Mouse (Mus musculus): ENCODE results near the gene Hsd17b6. TPM values are rescaled to one million over a fixed set of nuclear protein-coding genes. Genes with fewer than 3 reads are reported as not detected.
A peak's percentile ranks its signal among the peaks of the same experiment; 100 is the strongest.
"Not testable (repeated sequence)": the region's sequence is repeated elsewhere in the genome, so short reads cannot be mapped to it uniquely, and the experiment has no call there.

Hsd17b6 gene
- not detected for total RNA-seq (2022)

- no peak for DNase-seq (ENCODE audit: low spot score in 2 of 2)
Measured at GRCm38 (mm10) chr10:128007446-128007845, at the start of gene Hsd17b6. Gene Hsd17b6, minus strand, starts transcription at chr10:128007611.

GRCm38 (mm10) chr10:128053001-128053400 is 45.6 kb upstream of the Hsd17b6 start:
- DNase-seq (ENCODE audit: low spot score in 2 of 2): no peak

DNA sequence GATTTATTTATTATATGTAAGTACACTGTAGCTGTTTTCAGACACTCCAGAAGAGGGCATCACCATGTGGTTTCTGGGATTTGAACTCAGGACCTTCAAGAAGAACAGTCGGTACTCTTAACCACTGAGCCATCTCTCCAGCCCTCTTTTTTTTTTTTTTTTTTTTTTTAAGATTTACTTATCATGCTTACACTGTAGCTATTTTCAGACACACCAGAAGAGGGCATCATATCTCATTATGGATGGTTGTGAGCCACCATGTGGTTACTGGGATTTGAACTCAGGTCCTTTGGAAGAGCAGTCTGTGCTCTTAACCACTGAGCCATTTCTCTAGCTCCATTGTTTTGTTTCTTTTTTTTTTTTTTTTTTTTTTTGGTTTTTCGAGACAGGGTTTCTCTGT is 44.7 kb upstream of the Hsd17b6 start:
- DNase-seq (ENCODE audit: low spot score in 2 of 2): not testable (repeated sequence)

- no peak for DNase-seq (ENCODE audit: low spot score in 2 of 2)
Measured at GRCm38 (mm10) chr10:128051589-128051988, 44.2 kb upstream of the Hsd17b6 start.

DNA sequence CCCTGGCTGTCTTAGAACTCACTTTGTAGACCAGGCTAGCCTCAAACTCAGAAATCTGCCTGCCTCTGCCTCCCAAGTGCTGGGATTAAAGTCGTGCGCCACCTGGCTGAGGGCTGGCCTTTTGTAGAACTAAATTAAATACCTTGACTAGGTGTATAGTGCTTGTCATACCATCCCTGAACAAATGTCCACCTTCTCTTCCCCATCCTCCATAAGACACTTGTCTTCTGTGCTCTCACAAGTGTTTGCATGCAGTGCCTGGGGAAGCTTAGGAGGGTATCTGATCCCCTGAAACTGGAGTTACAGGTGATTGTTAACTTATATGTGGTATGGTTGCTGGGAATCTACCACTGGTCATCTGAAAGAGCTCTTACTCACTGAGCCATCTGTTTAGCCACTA is 42.9 kb upstream of the Hsd17b6 start:
- DNase-seq (ENCODE audit: low spot score in 2 of 2): no peak

DNA sequence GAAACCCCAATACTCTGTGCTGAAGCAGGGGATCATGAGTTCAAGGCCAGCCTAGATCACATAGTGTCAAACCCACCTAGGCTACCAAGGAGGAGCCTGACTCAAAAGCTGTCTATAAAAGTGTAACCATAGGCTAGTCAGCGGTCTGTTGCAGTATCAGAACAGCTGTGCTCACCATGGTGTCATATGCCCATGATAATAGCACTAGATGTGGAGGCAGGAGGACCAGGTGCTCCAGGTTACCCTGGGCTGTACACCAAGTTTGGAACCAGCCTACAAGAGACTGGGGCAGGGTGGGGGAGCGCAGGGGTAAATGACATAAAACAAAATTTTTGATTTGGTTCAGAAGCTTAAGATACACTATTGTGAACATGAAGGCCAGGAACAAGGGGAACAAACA is 42.3 kb upstream of the Hsd17b6 start:
- DNase-seq (ENCODE audit: low spot score in 2 of 2): no peak

DNA sequence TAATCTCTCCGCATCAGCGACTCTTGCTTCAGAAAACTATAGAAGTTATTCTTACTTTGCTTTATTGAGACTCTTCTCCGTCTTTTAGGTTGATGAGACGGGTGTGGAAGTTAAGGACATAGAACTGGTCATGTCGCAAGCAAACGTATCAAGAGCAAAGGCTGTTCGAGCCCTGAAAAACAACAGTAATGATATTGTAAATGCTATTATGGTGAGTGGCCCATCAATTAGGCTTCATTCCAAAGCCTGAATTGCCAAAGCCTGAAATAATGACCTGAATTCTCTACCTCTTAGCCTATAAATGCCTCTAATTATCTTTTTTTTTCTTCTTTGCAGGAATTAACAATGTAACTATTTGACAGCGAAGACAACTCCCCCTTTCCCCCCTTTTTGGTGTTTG is 40.7 kb upstream of the Hsd17b6 start:
- DNase-seq (ENCODE audit: low spot score in 2 of 2): no peak

GRCm38 (mm10) chr10:128043041-128043835 is 35.8 kb upstream of the Hsd17b6 start:
- no peak for DNase-seq (ENCODE audit: low spot score in 2 of 2)

GRCm38 (mm10) chr10:128042466-128042865 is 35.1 kb upstream of the Hsd17b6 start:
- DNase-seq (ENCODE audit: low spot score in 2 of 2): no peak

DNA sequence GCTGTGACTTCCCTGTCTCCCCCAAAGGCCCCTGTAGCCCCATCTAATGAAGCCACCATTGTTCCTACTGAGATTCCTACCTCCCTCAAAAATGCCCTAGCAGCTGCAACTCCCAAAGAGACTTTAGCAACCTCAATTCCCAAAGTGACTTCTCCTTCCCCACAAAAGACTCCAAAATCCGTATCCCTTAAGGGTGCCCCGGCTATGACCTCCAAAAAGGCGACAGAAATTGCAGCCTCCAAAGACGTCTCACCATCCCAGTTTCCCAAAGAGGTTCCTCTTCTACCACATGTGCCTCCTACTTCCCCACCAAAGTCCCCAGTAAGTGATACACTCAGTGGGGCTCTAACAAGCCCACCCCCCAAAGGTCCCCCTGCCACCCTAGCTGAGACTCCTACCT is 34.2 kb upstream of the Hsd17b6 start:
- no peak for DNase-seq (ENCODE audit: low spot score in 2 of 2)

- DNase-seq (ENCODE audit: low spot score in 2 of 2): no peak
Measured at GRCm38 (mm10) chr10:128040293-128040692, 32.9 kb upstream of the Hsd17b6 start.

DNA sequence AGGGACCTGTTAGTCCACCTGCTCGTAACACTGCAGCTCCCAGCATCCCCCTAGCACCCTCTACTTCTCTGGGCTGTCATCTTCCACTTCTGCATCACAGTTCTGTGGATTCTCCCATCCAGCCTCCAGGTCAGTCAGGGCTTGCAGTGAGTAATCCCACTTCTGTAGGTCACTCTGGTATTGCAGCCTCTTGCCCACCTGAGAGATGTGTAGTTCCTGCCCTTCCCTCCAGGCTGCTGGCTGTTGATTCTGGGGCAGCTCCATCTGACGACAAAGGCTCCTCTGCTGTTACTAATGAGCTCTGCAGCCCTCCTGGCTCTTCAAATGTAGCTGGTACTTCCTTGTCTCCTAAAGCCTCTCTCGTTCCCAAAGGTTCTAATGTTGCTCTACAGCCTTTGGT is 32.4 kb upstream of the Hsd17b6 start:
- no peak for DNase-seq (ENCODE audit: low spot score in 2 of 2)

DNA sequence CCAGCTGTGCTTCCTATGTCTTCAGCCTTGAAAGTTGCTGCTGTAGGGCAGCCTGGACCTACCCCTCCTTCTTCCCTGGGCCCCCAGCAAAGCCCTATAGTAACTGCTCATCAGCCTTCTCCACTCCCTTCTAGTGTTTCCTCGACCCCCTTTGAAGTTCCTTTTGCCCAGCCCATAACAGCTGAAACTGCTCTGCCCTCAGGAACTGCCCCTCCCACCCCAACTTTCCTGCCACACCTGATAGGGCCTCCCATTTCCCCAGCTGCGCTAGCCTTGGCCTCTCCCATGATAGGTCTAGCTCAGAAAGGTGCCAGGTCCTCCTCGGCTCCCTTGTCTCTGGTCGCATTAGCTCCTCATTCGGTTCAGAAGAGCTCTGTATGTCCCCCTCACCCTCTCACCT is 31.8 kb upstream of the Hsd17b6 start:
- DNase-seq (ENCODE audit: low spot score in 2 of 2): no peak

DNA sequence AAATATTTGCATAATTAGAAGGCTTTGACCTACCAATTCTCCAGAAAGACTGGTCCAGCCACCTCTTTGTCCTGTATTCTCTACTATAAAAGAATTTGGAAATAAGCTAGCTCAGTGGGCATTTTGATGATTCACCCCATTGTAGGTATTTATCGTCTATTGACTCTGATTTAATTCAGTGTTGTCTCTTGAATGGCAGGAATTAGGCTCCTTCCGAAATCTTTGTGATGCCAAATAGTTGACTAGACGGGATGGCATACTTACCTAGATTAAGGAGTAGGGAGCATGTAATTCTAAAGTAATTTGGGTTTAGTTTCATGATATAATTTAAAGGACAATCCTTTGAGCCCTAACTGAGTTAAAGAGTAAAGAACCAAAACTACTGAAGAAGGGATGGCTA is 30.5 kb upstream of the Hsd17b6 start:
- no peak for DNase-seq (ENCODE audit: low spot score in 2 of 2)

DNA sequence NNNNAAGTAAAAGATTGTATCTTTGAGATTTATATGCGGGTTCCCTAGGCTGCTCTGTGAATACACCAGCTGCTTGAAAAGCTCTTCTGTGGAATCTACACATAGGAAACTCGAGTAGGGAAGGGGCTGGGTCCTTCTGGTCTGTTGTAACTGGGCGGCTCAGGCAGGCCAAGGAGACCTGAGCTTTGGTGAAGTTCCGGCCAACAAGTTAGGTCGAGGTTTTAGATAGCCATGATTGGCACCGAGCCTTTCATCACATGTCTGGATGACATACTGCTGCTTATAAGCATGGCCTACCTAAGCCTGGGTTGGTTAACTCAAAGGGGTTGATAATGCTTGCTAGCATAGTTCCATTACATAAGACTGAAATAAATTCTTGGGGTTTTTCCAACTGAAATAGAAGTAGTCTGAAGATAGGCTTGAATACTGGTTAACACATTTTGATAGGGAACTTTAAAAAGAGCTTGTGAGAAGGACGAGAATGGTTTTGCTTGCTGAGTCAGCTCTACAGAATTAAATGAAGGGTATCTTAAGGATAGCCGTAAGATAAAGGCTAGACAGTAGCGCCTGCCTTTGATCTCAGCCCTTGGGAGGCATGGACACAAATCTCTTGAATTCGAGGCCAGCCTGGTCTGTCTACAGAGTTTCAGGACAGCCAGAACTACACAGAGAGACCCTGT is 29.5 kb upstream of the Hsd17b6 start:
- no peak for DNase-seq (ENCODE audit: low spot score in 2 of 2)

DNA sequence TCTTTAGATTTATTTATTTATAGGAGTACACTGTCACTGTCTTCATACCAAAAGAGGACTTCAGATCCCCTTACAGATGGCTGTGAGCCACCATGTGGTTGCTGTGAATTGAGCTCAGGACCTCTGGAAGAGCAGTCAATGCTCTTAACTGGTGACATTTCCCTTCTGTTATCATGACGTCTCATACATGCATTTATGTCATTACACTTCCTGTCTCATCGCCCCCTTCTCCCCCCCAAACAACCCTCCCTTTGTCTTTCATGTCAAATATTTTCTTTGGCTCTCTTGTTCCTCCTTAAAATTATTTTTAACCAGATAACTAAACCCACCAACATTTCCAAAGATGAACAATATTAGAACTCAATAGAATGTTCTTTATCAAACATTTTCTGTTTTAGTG is 23.4 kb upstream of the Hsd17b6 start:
- DNase-seq (ENCODE audit: low spot score in 2 of 2): no peak

- DNase-seq (ENCODE audit: low spot score in 2 of 2): no peak
Measured at GRCm38 (mm10) chr10:128029931-128030330, 22.5 kb upstream of the Hsd17b6 start.

DNA sequence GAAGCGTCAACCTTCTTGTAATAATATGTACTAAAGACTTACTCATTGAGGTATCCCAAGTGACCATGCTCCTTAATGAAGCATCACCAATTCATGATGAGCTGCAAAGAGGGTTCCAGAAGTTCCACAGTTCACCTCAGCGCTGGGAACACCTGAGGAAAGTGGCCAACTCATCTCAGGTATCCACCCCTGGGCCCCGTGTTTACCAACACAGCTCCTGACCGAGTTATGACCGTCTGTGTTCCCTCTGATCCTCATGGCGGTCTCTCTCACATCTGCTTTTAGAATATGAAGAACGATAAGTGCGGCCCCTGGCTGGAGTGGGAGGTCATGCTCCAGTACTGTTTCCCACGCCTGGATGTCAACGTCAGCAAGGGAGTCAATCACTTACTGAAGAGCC is 16.1 kb upstream of the Hsd17b6 start:
- no peak for DNase-seq (ENCODE audit: low spot score in 2 of 2)

GRCm38 (mm10) chr10:128022196-128022595 is 14.8 kb upstream of the Hsd17b6 start:
- DNase-seq (ENCODE audit: low spot score in 2 of 2): no peak

DNA sequence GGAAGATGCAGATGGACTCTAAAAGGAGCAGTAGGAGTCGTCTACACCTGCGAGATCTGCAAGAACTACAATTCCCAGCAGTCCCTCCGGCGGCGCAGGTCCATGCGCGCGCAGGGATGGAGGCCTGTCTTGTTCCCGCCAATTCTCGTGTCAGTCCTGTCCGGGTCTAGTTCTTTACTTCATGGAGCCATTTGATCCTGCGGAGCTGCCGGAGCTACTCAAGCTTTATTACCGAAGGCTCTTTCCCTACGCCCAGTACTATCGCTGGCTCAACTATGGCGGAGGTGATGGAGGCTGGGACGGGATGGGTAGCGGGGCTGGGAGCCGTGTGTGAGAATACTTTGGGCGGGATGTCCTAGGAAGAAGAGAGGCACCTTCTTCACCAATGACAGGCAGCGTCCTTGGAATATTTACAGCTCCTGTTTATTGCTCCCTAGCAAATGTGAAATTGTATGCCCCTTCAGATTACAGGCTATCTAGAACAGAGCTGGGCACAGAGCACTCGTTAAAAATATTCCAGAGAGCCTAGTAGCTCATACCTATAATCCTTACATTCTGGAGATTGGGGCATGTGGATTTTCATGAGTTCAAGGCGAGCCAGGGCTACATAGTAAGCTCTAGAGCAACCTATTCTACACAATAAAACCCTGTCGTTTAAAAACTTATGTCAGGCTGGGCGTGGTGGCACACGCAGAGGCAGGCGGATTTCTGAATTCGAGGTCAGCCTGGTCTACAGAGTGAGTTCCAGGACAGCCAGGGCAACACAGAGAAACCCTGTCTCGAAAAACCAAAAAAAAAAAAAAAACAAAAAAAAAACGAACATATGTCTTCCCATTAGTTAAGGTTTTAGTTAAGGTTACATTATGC is 7.9 kb upstream of the Hsd17b6 start, which contains the start of gene Prim1:
TSS of gene Prim1 (plus strand) at position 101 of the 867 bp plus-strand sequence.
- DNase-seq (ENCODE audit: low spot score in 2 of 2): peak; percentile 66 to 70

GRCm38 (mm10) chr10:128009735-128010134 is 2.3 kb upstream of the Hsd17b6 start:
- DNase-seq (ENCODE audit: low spot score in 2 of 2): no peak

Data from layer of hippocampus, adult 8-10 months (tissue).